In the genomic region with DNA sequence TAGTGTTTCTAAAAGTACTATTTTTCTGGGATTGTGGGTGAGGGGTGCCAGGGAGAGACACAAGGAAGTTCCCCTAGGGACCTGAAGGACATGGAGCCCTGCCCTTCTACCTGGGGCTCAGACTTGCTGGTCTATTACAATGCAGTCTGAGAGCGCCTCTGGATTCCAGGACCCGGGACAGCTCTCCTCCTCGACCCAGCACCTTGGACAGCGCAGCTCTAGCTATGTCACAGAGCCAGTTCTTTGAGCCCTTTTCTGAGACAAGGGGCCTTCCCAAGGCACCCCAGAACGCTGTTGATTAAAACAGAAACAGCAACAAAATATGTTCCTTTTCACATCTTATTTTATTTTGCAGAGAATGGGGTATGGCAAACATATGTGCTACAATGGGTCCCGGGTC, we compare ENCODE assay signal across 9 mouse cellular contexts. TPM values are rescaled to one million over a fixed set of nuclear protein-coding genes. Genes with fewer than 3 reads are reported as not detected.
A peak's percentile ranks its signal among the peaks of the same experiment; 100 is the strongest.
DNase-seq lines count a peak whose midpoint lies in the region; ATAC-seq and TF ChIP-seq lines count a peak whose summit lies in the region.
"Had no signal": no experiment of that assay in that cellular context is flagged by ENCODE, and none has a peak within 500 bp of the region (broad histone marks: within the 10 kb centered on the region; RNA-seq: fewer than 3 reads in every experiment).

No protein-coding gene starts in this region.

- WGBS in heart, adult 2 months = 5% methylated on average over 6 of the region's 6 CpGs
- WGBS in kidney, postnatal 0 days = 6% methylated on average over 6 of the region's 6 CpGs
- WGBS in neural tube, embryonic 11.5 days = 9% methylated on average over 6 of the region's 6 CpGs
- 11% methylated on average over 6 of the region's 6 CpGs for WGBS in midbrain, embryonic 15.5 days

- no peak overlapping the region for H3K27ac ChIP-seq in heart, adult 2 months
- no peak overlapping the region for H3K27ac ChIP-seq in CH12.LX (ENCODE audit: insufficient read depth, low read depth)
- H3K27ac ChIP-seq in kidney, postnatal 0 days = no peak overlapping the region
- no peak overlapping the region for H3K27ac ChIP-seq in neural tube, embryonic 11.5 days (ENCODE audit: low read depth, low read length)
- no peak overlapping the region for H3K27ac ChIP-seq in midbrain, embryonic 15.5 days
- H3K27ac ChIP-seq: hindbrain, embryonic 15.5 days had no signal

- H3K79me2 ChIP-seq in heart, adult 2 months (replicated peaks; ENCODE audit: control insufficient read depth, insufficient read depth, low read length) = no peaks in the 10 kb centered on the region
- H3K79me2 ChIP-seq in CH12.LX (replicated peaks; ENCODE audit: control insufficient read depth, extremely low read depth, insufficient read depth, poor library complexity, severe bottlenecking) = no peaks in the 10 kb centered on the region

- H3K4me3 ChIP-seq in heart, adult 2 months = no peak overlapping the region
- H3K4me3 ChIP-seq in CH12.LX (replicated peaks in 1 of 3; ENCODE audit: low read depth in 2 of 3, low read length in 2 of 3, poor library complexity in 1 of 3) = no peak overlapping the region
- no peak overlapping the region for H3K4me3 ChIP-seq in kidney, postnatal 0 days (replicated peaks; ENCODE audit: low read depth, low read length)
- H3K4me3 ChIP-seq in neural tube, embryonic 11.5 days (ENCODE audit: low read depth, low read length) = no peak overlapping the region
- no peak overlapping the region for H3K4me3 ChIP-seq in midbrain, embryonic 15.5 days
- H3K4me3 ChIP-seq: hindbrain, embryonic 15.5 days had no signal

- ATAC-seq in kidney, postnatal 0 days (replicated peaks; ENCODE audit: low FRiP score, low read depth) = no peak
- ATAC-seq in neural tube, embryonic 11.5 days (ENCODE audit: insufficient read depth, low FRiP score, low TSS enrichment) = no peak
- no peak for ATAC-seq in monocyte, adult 5-6 weeks (replicated peaks; ENCODE audit: insufficient number of reproducible peaks, low FRiP score, low TSS enrichment, poor library complexity, severe bottlenecking)
- ATAC-seq in midbrain, embryonic 15.5 days (replicated peaks) = no peak

- H3K9ac ChIP-seq in heart, adult 2 months (ENCODE audit: low read depth, low read length) = no peak overlapping the region
- H3K9ac ChIP-seq in CH12.LX (ENCODE audit: insufficient read depth, low read depth) = no peak overlapping the region
- no peak overlapping the region for H3K9ac ChIP-seq in kidney, postnatal 0 days (ENCODE audit: low read depth, low read length)
- H3K9ac ChIP-seq in neural tube, embryonic 11.5 days (ENCODE audit: low read length) = no peak overlapping the region
- H3K9ac ChIP-seq in midbrain, embryonic 15.5 days = no peak overlapping the region
- H3K9ac ChIP-seq: hindbrain, embryonic 15.5 days had no signal

- dilution Hi-C loops in CH12.LX (cut with MboI; ENCODE audit: extremely low pct_ligation_motif_present, extremely low pct_unique_long_range_greater_than_20kb, low sequenced_read_pairs) = no loop called here

- no peak for TF ChIP-seq RAD21 in CH12.LX (IDR thresholded peaks at IDR 0.05; ENCODE audit: low read depth, low read length)

- in situ Hi-C loops in CH12.LX (cut with MboI; ENCODE audit: low pct_ligation_motif_present, low pct_unique_long_range_greater_than_20kb, low sequenced_read_pairs) = no loop called here

- H3K27me3 ChIP-seq in heart, adult 2 months (ENCODE audit: control insufficient read depth, insufficient read depth, low read length) = 0 out of 2 replicates have a peak, but pooled peaks cover 2% of the 10 kb centered on the region
- H3K27me3 ChIP-seq in CH12.LX (replicated peaks) = peaks cover 77% of the 10 kb centered on the region
- H3K27me3 ChIP-seq in kidney, postnatal 0 days (ENCODE audit: insufficient read depth, low read length) = peaks cover 6% of the 10 kb centered on the region; the same call in 1 of the 2 replicates
- H3K27me3 ChIP-seq in neural tube, embryonic 11.5 days (ENCODE audit: control insufficient read depth, insufficient read depth, low read length) = peaks cover 5% of the 10 kb centered on the region
- peaks cover 29% of the 10 kb centered on the region for H3K27me3 ChIP-seq in midbrain, embryonic 15.5 days (replicated peaks)

- H3K9me3 ChIP-seq in CH12.LX (replicated peaks; ENCODE audit: low read length) = no peaks in the 10 kb centered on the region
- no peaks in the 10 kb centered on the region for H3K9me3 ChIP-seq in kidney, postnatal 0 days (replicated peaks; ENCODE audit: low read length)
- no peaks in the 10 kb centered on the region for H3K9me3 ChIP-seq in neural tube, embryonic 11.5 days (ENCODE audit: control insufficient read depth, low read length)
- H3K9me3 ChIP-seq in midbrain, embryonic 15.5 days = no peaks in the 10 kb centered on the region
- H3K9me3 ChIP-seq: hindbrain, embryonic 15.5 days had no signal

- no peak for TF ChIP-seq EP300 in heart, adult 2 months (IDR thresholded peaks at IDR 0.05; ENCODE audit: insufficient read depth, low read depth, low read length)
- TF ChIP-seq EP300 in CH12.LX (IDR thresholded peaks at IDR 0.05; ENCODE audit: low read length) = no peak

- no peak for TF ChIP-seq CTCF in heart, adult 2 months (IDR thresholded peaks at IDR 0.05)
- no peak for TF ChIP-seq CTCF in CH12.LX (conservative IDR thresholded peaks at IDR 0.05 in 1 of 2, IDR thresholded peaks at IDR 0.05 in 1 of 2; ENCODE audit: low read depth in 2 of 2, low read length in 2 of 2)
- no peak for TF ChIP-seq CTCF in kidney, postnatal 0 days (IDR thresholded peaks at IDR 0.05; ENCODE audit: low read depth)

- H3K4me2 ChIP-seq in CH12.LX (ENCODE audit: insufficient read depth, low read depth, poor library complexity, severe bottlenecking) = no peak overlapping the region
- no peak overlapping the region for H3K4me2 ChIP-seq in kidney, postnatal 0 days (ENCODE audit: low read length)
- H3K4me2 ChIP-seq in neural tube, embryonic 11.5 days (ENCODE audit: low read depth) = no peak overlapping the region
- no peak overlapping the region for H3K4me2 ChIP-seq in midbrain, embryonic 15.5 days
- H3K4me2 ChIP-seq: hindbrain, embryonic 15.5 days had no signal

- DNase-seq in heart, adult 2 months = peak; percentile 38 to 76
- DNase-seq in heart, postnatal 25 days (ENCODE audit: low spot score) = no peak
- peak; percentile 41 for DNase-seq in CH12.LX (ENCODE audit: extremely low read depth)
- DNase-seq in embryo, embryonic 10 days (ENCODE audit: low spot score) = peak; percentile 85
- DNase-seq in kidney, postnatal 0 days (ENCODE audit: low spot score) = peak; percentile 83
- peak; percentile 71 for DNase-seq in neural tube, embryonic 11.5 days (ENCODE audit: low spot score)

- H3K4me1 ChIP-seq in heart, adult 2 months (ENCODE audit: control insufficient read depth, insufficient read depth, low read length) = no peaks in the 10 kb centered on the region
- no peaks in the 10 kb centered on the region for H3K4me1 ChIP-seq in CH12.LX (ENCODE audit: control insufficient read depth in 1 of 2, insufficient read depth in 2 of 2)
- H3K4me1 ChIP-seq in kidney, postnatal 0 days (replicated peaks; ENCODE audit: insufficient read depth, low read length) = no peaks in the 10 kb centered on the region
- no peaks in the 10 kb centered on the region for H3K4me1 ChIP-seq in neural tube, embryonic 11.5 days (ENCODE audit: control insufficient read depth, insufficient read depth, low read length)
- peaks cover 14% of the 10 kb centered on the region for H3K4me1 ChIP-seq in midbrain, embryonic 15.5 days

- no peaks in the 10 kb centered on the region for H3K36me3 ChIP-seq in heart, adult 2 months (ENCODE audit: control insufficient read depth, insufficient read depth, low read length)
- H3K36me3 ChIP-seq in CH12.LX (replicated peaks in 1 of 2; ENCODE audit: control insufficient read depth in 1 of 2, insufficient read depth in 1 of 2, low read length in 1 of 2) = no peaks in the 10 kb centered on the region
- H3K36me3 ChIP-seq in kidney, postnatal 0 days (ENCODE audit: insufficient read depth, low read length) = no peaks in the 10 kb centered on the region
- H3K36me3 ChIP-seq in neural tube, embryonic 11.5 days (ENCODE audit: control insufficient read depth, insufficient read depth, low read length) = no peaks in the 10 kb centered on the region
- H3K36me3 ChIP-seq in midbrain, embryonic 15.5 days (replicated peaks) = no peaks in the 10 kb centered on the region
- H3K36me3 ChIP-seq: hindbrain, embryonic 15.5 days had no signal

- TF ChIP-seq POLR2A in heart, adult 2 months (IDR thresholded peaks at IDR 0.05; ENCODE audit: insufficient read depth, low read depth, low read length) = no peak
- TF ChIP-seq POLR2A in CH12.LX (IDR thresholded peaks at IDR 0.05; ENCODE audit: low read depth, low read length) = no peak

- intact Hi-C loops in heart, adult 2 months (cut with DNase I) = no loop called here
- intact Hi-C loops in heart, postnatal 25 days (cut with DNase I) = no loop called here

RNA-seq across cellular contexts. Expression of gene C1qa, which starts 25.9 kb away (rescaled TPM):
- total RNA-seq in heart, adult 2 months (2021) = 10 to 100 TPM; 49.3 to 51.0 TPM
- polyA plus RNA-seq in heart, adult 2 months (2012; rRNA removed) = 46.8 and 50.2 TPM in 2 replicates
- total RNA-seq in heart, postnatal 25 days (2021) = 10 to 100 TPM; 46.0 to 46.8 TPM
- total RNA-seq in CH12.LX (2012; rRNA removed) (not detected in 2 replicates), CH12.LX (2014; rRNA removed) (not detected in 2 replicates)
- not detected in 2 replicates for polyA plus RNA-seq in CH12.LX (2012; ENCODE audit: insufficient read length, low read depth)
- 30.2 and 35.8 TPM in 2 replicates for polyA plus RNA-seq in kidney, postnatal 0 days (2015; fragmentation: Nextera tagmentation; extraction: Ambion mirVana)
- polyA plus RNA-seq in neural tube, embryonic 11.5 days (2014; fragmentation: Nextera tagmentation; extraction: Ambion mirVana) = 11.8 and 13.8 TPM in 2 replicates
- total RNA-seq in monocyte, adult 5-6 weeks (2017) = 0.32 TPM in 1 of 3 replicates, not detected in the others
- 25.1 and 33.3 TPM in 2 replicates for polyA plus RNA-seq in midbrain, embryonic 15.5 days (2015; fragmentation: Nextera tagmentation; extraction: Ambion mirVana)

RNA-seq across cellular contexts. Expression of gene C1qc, which starts 31.7 kb away (rescaled TPM):
- 10 to 100 TPM; 39.6 to 41.5 TPM for total RNA-seq in heart, adult 2 months (2021)
- polyA plus RNA-seq in heart, adult 2 months (2012; rRNA removed) = 57.0 and 63.2 TPM in 2 replicates
- total RNA-seq in heart, postnatal 25 days (2021) = 10 to 100 TPM; 35.2 to 41.2 TPM
- total RNA-seq in CH12.LX (2012; rRNA removed) (not detected in 2 replicates), CH12.LX (2014; rRNA removed) (not detected in 2 replicates)
- not detected in 2 replicates for polyA plus RNA-seq in CH12.LX (2012; ENCODE audit: insufficient read length, low read depth)
- polyA plus RNA-seq in kidney, postnatal 0 days (2015; fragmentation: Nextera tagmentation; extraction: Ambion mirVana) = 27.2 and 34.6 TPM in 2 replicates
- 12.3 and 13.3 TPM in 2 replicates for polyA plus RNA-seq in neural tube, embryonic 11.5 days (2014; fragmentation: Nextera tagmentation; extraction: Ambion mirVana)
- not detected in 3 replicates for total RNA-seq in monocyte, adult 5-6 weeks (2017)
- 21.7 and 28.4 TPM in 2 replicates for polyA plus RNA-seq in midbrain, embryonic 15.5 days (2015; fragmentation: Nextera tagmentation; extraction: Ambion mirVana)

RNA-seq across cellular contexts. Expression of gene Epha8, which starts 32.1 kb away (rescaled TPM):
- not detected for total RNA-seq in heart, adult 2 months (2021)
- polyA plus RNA-seq in heart, adult 2 months (2012; rRNA removed) = 0.08 TPM in 1 of 2 replicates, not detected in the other
- not detected for total RNA-seq in heart, postnatal 25 days (2021)
- total RNA-seq in CH12.LX (2012; rRNA removed) = not detected in 2 replicates
- total RNA-seq in CH12.LX (2014; rRNA removed) = not detected in 2 replicates
- polyA plus RNA-seq in CH12.LX (2012; ENCODE audit: insufficient read length, low read depth) = not detected in 2 replicates
- 0.24 and 0.63 TPM in 2 replicates for polyA plus RNA-seq in kidney, postnatal 0 days (2015; fragmentation: Nextera tagmentation; extraction: Ambion mirVana)
- 1.8 and 2.5 TPM in 2 replicates for polyA plus RNA-seq in neural tube, embryonic 11.5 days (2014; fragmentation: Nextera tagmentation; extraction: Ambion mirVana)
- not detected in 3 replicates for total RNA-seq in monocyte, adult 5-6 weeks (2017)
- 20.5 and 23.1 TPM in 2 replicates for polyA plus RNA-seq in midbrain, embryonic 15.5 days (2015; fragmentation: Nextera tagmentation; extraction: Ambion mirVana)

RNA-seq across cellular contexts. Expression of gene C1qb, which starts 38.5 kb away (rescaled TPM):
- total RNA-seq in heart, adult 2 months (2021) = 10 to 100 TPM; 52.8 to 54.8 TPM
- 70.8 and 74.0 TPM in 2 replicates for polyA plus RNA-seq in heart, adult 2 months (2012; rRNA removed)
- 10 to 100 TPM; 47.0 to 48.4 TPM for total RNA-seq in heart, postnatal 25 days (2021)
- total RNA-seq in CH12.LX (2012; rRNA removed) = not detected in 2 replicates
- total RNA-seq in CH12.LX (2014; rRNA removed) = not detected in 2 replicates
- not detected in 2 replicates for polyA plus RNA-seq in CH12.LX (2012; ENCODE audit: insufficient read length, low read depth)
- polyA plus RNA-seq in kidney, postnatal 0 days (2015; fragmentation: Nextera tagmentation; extraction: Ambion mirVana) = 54.4 and 69.0 TPM in 2 replicates
- polyA plus RNA-seq in neural tube, embryonic 11.5 days (2014; fragmentation: Nextera tagmentation; extraction: Ambion mirVana) = 24.2 and 27.3 TPM in 2 replicates
- total RNA-seq in monocyte, adult 5-6 weeks (2017) = 0.87 TPM in 1 of 3 replicates, not detected in the others
- polyA plus RNA-seq in midbrain, embryonic 15.5 days (2015; fragmentation: Nextera tagmentation; extraction: Ambion mirVana) = 39.7 and 49.0 TPM in 2 replicates

Comparison
In these comparisons a context has a peak if more than half of its experiments do, and no peak if none do; other contexts are left out.
1. RNA of gene C1qa, which starts 25.9 kb away (polyA plus RNA-seq): 46.8 to 50.2 TPM in heart, adult 2 months, 30.2 to 35.8 TPM in kidney, postnatal 0 days, 25.1 to 33.3 TPM in midbrain, embryonic 15.5 days and 11.8 to 13.8 TPM in neural tube, embryonic 11.5 days; not detected in CH12.LX; every median in the first group is over 10 times any median in the second.
2. RNA of gene C1qc, which starts 31.7 kb away (polyA plus RNA-seq): 57.0 to 63.2 TPM in heart, adult 2 months, 27.2 to 34.6 TPM in kidney, postnatal 0 days, 21.7 to 28.4 TPM in midbrain, embryonic 15.5 days and 12.3 to 13.3 TPM in neural tube, embryonic 11.5 days; not detected in CH12.LX; every median in the first group is over 10 times any median in the second.